Mouse (Mus musculus) CH12.LX (cell line): ENCODE data around the gene Phc2.

Experiments used
- CTCF ChIP-seq, 2 experiments: IDR thresholded peaks in 1 of 2; conservative IDR thresholded peaks in 1 of 2; 2 replicates each; pipeline ENCODE4 v1.5.1; 2011 to 2012; ENCODE audit warnings: low read depth in 2 of 2, low read length in 2 of 2, improper control_type of control experiment in 1 of 2, inconsistent platforms in 1 of 2, mild to moderate bottlenecking in 1 of 2, moderate library complexity in 1 of 2
- GABPA ChIP-seq: IDR thresholded peaks from 2 replicates; pipeline ENCODE4 v1.6.1; 2012; ENCODE audit warnings: low read depth, low read length, improper control_type of control experiment, inconsistent platforms; ENCODE audit not compliant: insufficient replicate concordance
- JUN ChIP-seq: IDR thresholded peaks from 2 replicates; pipeline ENCODE4 v1.6.1; 2011; ENCODE audit warnings: low read depth, mild to moderate bottlenecking, low read length, improper control_type of control experiment, moderate library complexity; ENCODE audit not compliant: insufficient read depth
- MAFK ChIP-seq: IDR thresholded peaks from 2 replicates; pipeline ENCODE4 v1.6.1; 2011; ENCODE audit warnings: low read length, improper control_type of control experiment; ENCODE audit not compliant: insufficient replicate concordance
- MAX ChIP-seq: IDR thresholded peaks from 2 replicates; pipeline ENCODE4 v1.6.1; 2011; ENCODE audit warnings: low read length, improper control_type of control experiment
- POLR2A ChIP-seq: IDR thresholded peaks from 2 replicates; pipeline ENCODE4 v1.6.1; 2011; ENCODE audit warnings: low read depth, mild to moderate bottlenecking, improper control_type of control experiment, low read length
- POLR2AphosphoS2 ChIP-seq: IDR thresholded peaks from 2 replicates; pipeline ENCODE4 v1.6.1; 2011; ENCODE audit warnings: low read depth, low read length, improper control_type of control experiment

DNA sequence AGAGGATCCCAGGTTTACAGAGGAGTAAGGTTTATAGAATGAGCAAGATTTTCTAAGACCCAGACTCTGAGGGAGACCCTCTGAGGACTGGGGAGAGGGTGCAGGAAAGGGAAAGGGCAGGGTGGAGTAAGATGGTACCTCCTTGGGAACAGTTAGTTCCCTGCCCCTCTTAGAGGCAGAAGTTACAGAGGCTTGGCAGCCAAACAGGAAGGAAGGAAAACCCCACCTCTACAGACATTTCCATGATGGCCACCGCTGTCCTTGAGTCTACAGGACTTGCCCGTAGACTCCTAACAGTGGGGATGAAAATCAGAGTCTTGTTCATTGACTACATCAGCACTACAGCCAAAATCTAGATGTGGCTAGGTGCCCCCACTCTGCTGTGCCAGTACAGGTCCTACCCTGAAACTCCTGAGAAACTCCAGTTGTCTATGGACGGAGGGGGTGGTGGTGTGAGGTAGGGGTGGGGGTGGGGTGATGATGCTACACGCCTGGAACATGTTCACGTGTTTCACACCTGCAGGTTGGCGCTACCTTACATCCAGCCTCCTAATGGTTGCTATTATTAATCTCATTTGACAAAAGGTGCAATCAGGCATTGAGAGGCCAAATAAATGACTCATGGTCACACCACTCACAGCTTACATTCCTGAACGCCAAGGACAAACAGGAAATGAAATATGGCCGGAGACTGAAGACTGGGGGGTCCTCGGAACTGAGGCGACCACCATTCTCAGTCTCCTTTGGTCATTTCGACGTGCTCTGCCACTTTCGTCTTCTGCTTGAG, 115.3 kb downstream of the Phc2 start:
- TF ChIP-seq MAX (no peak), GABPA (no peak), CTCF (conservative IDR thresholded peaks at IDR 0.05 in 1 of 2, IDR thresholded peaks at IDR 0.05 in 1 of 2; ENCODE audit: low read depth in 2 of 2, low read length in 2 of 2) (no peak), POLR2AphosphoS2 (no peak), POLR2A (no peak), JUN (no peak), MAFK (no peak)
